Mouse (Mus musculus): ENCODE measurements around the gene Trim2. TPM values are rescaled to one million over a fixed set of nuclear protein-coding genes. Genes with fewer than 3 reads are reported as not detected.
A peak's percentile ranks its signal among the peaks of the same experiment; 100 is the strongest.

Trim2 gene
- 37.4 and 37.7 TPM in 2 replicates for polyA plus RNA-seq (2014; fragmentation: Nextera tagmentation; extraction: Ambion mirVana)

DNA sequence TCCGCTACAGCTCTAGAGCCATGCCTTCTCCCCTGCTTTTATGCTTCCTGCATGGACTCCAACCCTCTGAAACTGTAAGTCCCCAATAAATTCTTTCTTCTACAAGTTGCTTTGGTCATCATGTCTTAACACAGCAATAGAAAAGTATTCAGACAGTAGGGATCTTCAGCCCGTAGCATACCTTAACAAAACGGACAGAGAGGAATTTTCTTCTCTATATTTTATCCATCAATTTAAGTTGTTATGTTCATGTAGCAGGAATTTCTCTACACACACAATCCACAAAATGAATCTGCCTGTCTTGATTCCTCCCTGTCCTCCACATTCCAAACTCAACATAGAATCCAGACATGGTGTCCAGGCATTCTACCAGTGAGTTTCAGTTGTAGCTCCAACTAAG is at the start of gene Trim2:
Gene Trim2 (minus strand): TSS at position 101 of the 400 bp plus-strand sequence.
- H3K4me1 ChIP-seq (ENCODE audit: control insufficient read depth, insufficient read depth, low read length) = peaks cover 6% of the 10 kb centered on the region; the same call in 1 of the 2 replicates
- 89% methylated on average over 3 of the region's 3 CpGs for WGBS
- peaks cover 7% of the 10 kb centered on the region for H3K27me3 ChIP-seq (ENCODE audit: control insufficient read depth, insufficient read depth, low read length)
- no peak within 1 kb of the TSS for H3K4me2 ChIP-seq (ENCODE audit: low read depth, low read length)
- no peaks in the 10 kb centered on the region for H3K36me3 ChIP-seq (replicated peaks; ENCODE audit: control insufficient read depth, insufficient read depth, low read depth, low read length)
- ATAC-seq (replicated peaks; ENCODE audit: insufficient number of reproducible peaks, low FRiP score, low TSS enrichment, low read depth) (no peak), DNase-seq (ENCODE audit: low spot score) (no peak)
- no peak within 1 kb of the TSS for H3K9ac ChIP-seq (replicated peaks; ENCODE audit: low read length)
- H3K4me3 ChIP-seq (ENCODE audit: low read depth, low read length) = no peak within 1 kb of the TSS
- no peak within 1 kb of the TSS for H3K27ac ChIP-seq (replicated peaks; ENCODE audit: low read depth, low read length)
- H3K9me3 ChIP-seq (replicated peaks; ENCODE audit: control insufficient read depth, low read length) = no peaks in the 10 kb centered on the region

DNA sequence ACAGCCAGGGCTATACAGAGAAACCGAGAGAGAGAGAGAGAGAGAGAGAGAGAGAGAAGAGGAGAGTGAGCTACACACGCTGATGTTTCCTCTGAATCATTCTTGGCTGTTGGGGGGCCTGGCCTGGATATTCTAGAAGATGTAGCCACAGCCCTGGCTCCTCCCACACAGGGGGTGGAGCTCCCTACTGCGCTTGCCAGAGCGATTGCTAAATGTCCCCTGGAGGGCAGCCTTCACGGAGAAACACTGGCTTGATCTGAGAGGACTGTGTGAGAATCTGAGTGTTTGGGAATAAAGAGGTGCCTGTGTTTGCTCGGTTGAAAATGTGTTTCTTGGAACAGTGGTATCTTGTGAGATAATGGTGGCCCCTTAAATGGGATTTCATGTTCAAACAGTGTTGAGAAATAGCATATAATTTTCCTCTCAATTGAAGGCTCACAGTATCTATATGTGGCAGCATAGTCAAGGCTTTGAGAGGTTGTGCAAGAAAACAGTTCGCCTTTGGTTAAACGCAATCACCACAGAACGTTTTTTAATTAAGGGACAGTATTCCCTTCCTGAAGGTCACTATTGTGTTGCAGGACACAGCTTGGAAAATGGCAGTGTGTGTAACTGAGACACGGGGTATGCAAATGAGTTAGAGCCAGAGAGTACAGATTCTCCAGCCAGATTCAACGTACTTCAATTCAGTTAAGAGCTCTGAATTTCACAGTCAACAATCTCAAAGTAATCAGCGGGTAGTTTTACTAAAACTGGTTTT is 49.4 kb upstream of the Trim2 start:
- H3K27me3 ChIP-seq (ENCODE audit: control insufficient read depth, insufficient read depth, low read length) = no peaks in the 10 kb centered on the region
- no peak overlapping the region for H3K27ac ChIP-seq (replicated peaks; ENCODE audit: low read depth, low read length)
- WGBS = 47% methylated on average over 12 of the region's 12 CpGs
- H3K4me3 ChIP-seq (ENCODE audit: low read depth, low read length) = no peak overlapping the region
- H3K36me3 ChIP-seq (replicated peaks; ENCODE audit: control insufficient read depth, insufficient read depth, low read depth, low read length) = no peaks in the 10 kb centered on the region
- no peaks in the 10 kb centered on the region for H3K9me3 ChIP-seq (replicated peaks; ENCODE audit: control insufficient read depth, low read length)
- DNase-seq (ENCODE audit: low spot score) (peak; percentile 56), ATAC-seq (replicated peaks; ENCODE audit: insufficient number of reproducible peaks, low FRiP score, low TSS enrichment, low read depth) (0 out of 2 replicates have a peak, but pooled peaks have one; percentile 65)
- no peak overlapping the region for H3K4me2 ChIP-seq (ENCODE audit: low read depth, low read length)
- H3K9ac ChIP-seq (replicated peaks; ENCODE audit: low read length) = no peak overlapping the region
- no peaks in the 10 kb centered on the region for H3K4me1 ChIP-seq (ENCODE audit: control insufficient read depth, insufficient read depth, low read length)

DNA sequence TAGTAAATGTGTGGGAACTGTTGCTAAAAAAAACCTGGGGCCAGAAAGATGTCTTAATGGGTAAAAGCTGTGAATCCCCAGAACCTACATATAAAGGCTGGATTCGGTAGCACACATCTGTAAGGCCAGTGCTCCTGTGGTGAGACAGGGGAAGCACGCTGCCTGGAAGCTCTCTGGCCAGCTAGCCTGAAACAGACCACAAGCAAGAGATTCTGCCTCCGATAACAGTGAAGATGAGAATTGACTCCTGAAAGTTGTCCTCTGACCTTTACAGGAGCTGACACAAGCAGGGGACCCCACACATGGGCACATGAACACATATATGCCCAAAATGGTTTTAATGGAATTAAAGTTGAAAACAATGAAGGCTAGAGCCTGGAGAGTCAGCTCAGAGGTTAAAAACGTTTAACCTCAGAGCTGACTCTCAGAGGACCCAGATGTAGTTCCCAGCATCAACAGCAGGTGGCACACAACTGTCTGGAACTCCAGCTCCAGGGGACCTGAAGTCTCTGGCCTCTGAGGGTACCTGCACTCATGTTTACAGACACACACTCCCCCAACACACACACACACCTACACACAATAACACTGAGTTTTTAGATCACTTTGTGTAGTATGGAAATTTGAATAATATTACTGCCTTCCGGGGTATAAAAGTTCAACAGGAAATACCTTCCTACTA is 45.8 kb upstream of the Trim2 start:
- DNase-seq (ENCODE audit: low spot score) (peak; percentile 88), ATAC-seq (replicated peaks; ENCODE audit: insufficient number of reproducible peaks, low FRiP score, low TSS enrichment, low read depth) (no peak)
- no peak overlapping the region for H3K4me3 ChIP-seq (ENCODE audit: low read depth, low read length)
- no peak overlapping the region for H3K4me2 ChIP-seq (ENCODE audit: low read depth, low read length)
- H3K27ac ChIP-seq (replicated peaks; ENCODE audit: low read depth, low read length) = no peak overlapping the region
- H3K9ac ChIP-seq (replicated peaks; ENCODE audit: low read length) = no peak overlapping the region
- no peaks in the 10 kb centered on the region for H3K4me1 ChIP-seq (ENCODE audit: control insufficient read depth, insufficient read depth, low read length)
- WGBS = 36% methylated on average over 5 of the region's 5 CpGs
- no peaks in the 10 kb centered on the region for H3K36me3 ChIP-seq (replicated peaks; ENCODE audit: control insufficient read depth, insufficient read depth, low read depth, low read length)
- no peaks in the 10 kb centered on the region for H3K9me3 ChIP-seq (replicated peaks; ENCODE audit: control insufficient read depth, low read length)
- no peaks in the 10 kb centered on the region; the same call in 1 of the 2 replicates for H3K27me3 ChIP-seq (ENCODE audit: control insufficient read depth, insufficient read depth, low read length)

DNA sequence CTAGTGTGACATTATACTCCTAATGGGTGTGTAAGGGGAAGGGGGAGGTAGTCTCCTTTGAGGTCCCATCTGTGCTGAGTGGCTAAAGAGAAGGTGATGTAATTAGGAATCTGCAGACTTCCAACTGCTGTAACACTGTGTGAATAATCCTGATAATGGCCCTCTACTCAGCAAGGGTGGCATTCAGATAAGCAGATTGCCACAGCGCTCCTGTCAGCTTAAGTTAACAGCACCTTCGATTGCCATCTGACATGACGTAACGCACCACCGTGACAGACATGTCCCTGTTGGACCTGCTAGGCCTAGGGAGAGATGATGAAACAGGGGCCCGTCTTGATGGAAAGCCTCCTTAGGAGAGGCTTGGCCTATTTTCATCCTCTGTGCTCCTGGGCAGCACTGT is 43.6 kb upstream of the Trim2 start:
- Histone ChIP-seq H3K4me2 (ENCODE audit: low read depth, low read length) (no peak overlapping the region), H3K36me3 (replicated peaks; ENCODE audit: control insufficient read depth, insufficient read depth, low read depth, low read length) (no peaks in the 10 kb centered on the region)

DNA sequence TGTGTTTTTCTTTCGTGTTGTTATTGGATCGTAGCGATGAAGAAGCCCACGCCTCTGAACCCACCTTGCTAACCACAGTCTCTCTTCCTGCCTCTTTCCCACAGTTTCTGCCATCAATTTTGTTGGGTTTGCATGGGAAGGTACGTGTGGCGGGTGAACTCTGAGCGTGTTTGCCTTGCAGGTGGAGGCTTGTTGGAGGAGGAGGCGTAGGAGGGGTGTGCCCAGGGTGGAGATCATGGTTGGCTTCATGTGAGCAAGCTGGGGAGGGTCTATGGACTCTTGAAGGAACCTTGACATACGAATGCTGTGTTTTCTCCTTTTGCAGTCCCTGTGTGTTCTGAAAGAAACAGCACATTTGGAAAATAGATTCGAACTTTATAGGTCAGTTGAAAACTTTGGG is 43.1 kb upstream of the Trim2 start:
- H3K4me2 ChIP-seq (ENCODE audit: low read depth, low read length) = no peak overlapping the region
- H3K9me3 ChIP-seq (replicated peaks; ENCODE audit: control insufficient read depth, low read length) = no peaks in the 10 kb centered on the region
- H3K27me3 ChIP-seq (ENCODE audit: control insufficient read depth, insufficient read depth, low read length) = no peaks in the 10 kb centered on the region; the same call in 1 of the 2 replicates
- H3K4me1 ChIP-seq (ENCODE audit: control insufficient read depth, insufficient read depth, low read length) = no peaks in the 10 kb centered on the region
- no peak overlapping the region for H3K27ac ChIP-seq (replicated peaks; ENCODE audit: low read depth, low read length)
- H3K4me3 ChIP-seq (ENCODE audit: low read depth, low read length) = no peak overlapping the region
- no peak for ATAC-seq (replicated peaks; ENCODE audit: insufficient number of reproducible peaks, low FRiP score, low TSS enrichment, low read depth)
- no peak overlapping the region for H3K9ac ChIP-seq (replicated peaks; ENCODE audit: low read length)
- no peak for DNase-seq (ENCODE audit: low spot score)
- no peaks in the 10 kb centered on the region for H3K36me3 ChIP-seq (replicated peaks; ENCODE audit: control insufficient read depth, insufficient read depth, low read depth, low read length)
- WGBS = 90% methylated on average over 10 of the region's 10 CpGs

More for the DNA sequence above, 43.6 kb upstream of the Trim2 start:
- Histone ChIP-seq H3K4me3 (ENCODE audit: low read depth, low read length) (no peak overlapping the region), H3K27me3 (ENCODE audit: control insufficient read depth, insufficient read depth, low read length) (no peaks in the 10 kb centered on the region; the same call in 1 of the 2 replicates), H3K27ac (replicated peaks; ENCODE audit: low read depth, low read length) (no peak overlapping the region), H3K4me1 (ENCODE audit: control insufficient read depth, insufficient read depth, low read length) (no peaks in the 10 kb centered on the region), H3K9ac (replicated peaks; ENCODE audit: low read length) (no peak overlapping the region), H3K9me3 (replicated peaks; ENCODE audit: control insufficient read depth, low read length) (no peaks in the 10 kb centered on the region)
- ATAC-seq (replicated peaks; ENCODE audit: insufficient number of reproducible peaks, low FRiP score, low TSS enrichment, low read depth) (no peak), DNase-seq (ENCODE audit: low spot score) (no peak)
- 83% methylated on average over 6 of the region's 6 CpGs for WGBS

DNA sequence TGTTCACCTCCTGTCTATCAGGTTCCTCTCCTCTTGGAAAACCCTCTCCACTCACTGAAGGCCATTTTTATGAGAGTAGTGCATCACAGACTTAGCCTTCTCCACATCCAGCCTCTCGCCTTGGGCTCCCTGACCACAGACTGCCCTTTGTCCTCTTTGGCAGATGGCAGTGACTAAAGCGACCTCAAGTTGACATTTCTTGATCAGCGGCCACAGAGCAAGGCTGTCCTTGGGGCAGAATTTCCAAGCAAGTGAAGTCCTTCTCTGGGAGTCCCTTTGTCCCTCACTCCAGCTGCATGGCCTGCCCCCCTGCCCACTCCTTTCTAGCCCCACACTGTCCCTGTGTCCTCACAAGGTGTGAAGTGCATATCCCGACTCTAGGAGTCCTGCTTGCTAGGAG is 40.7 kb upstream of the Trim2 start:
- no peak overlapping the region for H3K4me3 ChIP-seq (ENCODE audit: low read depth, low read length)
- H3K9ac ChIP-seq (replicated peaks; ENCODE audit: low read length) = no peak overlapping the region
- no peaks in the 10 kb centered on the region for H3K9me3 ChIP-seq (replicated peaks; ENCODE audit: control insufficient read depth, low read length)
- no peaks in the 10 kb centered on the region for H3K36me3 ChIP-seq (replicated peaks; ENCODE audit: control insufficient read depth, insufficient read depth, low read depth, low read length)
- H3K27ac ChIP-seq (replicated peaks; ENCODE audit: low read depth, low read length) = no peak overlapping the region
- H3K4me1 ChIP-seq (ENCODE audit: control insufficient read depth, insufficient read depth, low read length) = no peaks in the 10 kb centered on the region
- DNase-seq (ENCODE audit: low spot score) (no peak), ATAC-seq (replicated peaks; ENCODE audit: insufficient number of reproducible peaks, low FRiP score, low TSS enrichment, low read depth) (no peak)
- H3K27me3 ChIP-seq (ENCODE audit: control insufficient read depth, insufficient read depth, low read length) = no peaks in the 10 kb centered on the region; the same call in 1 of the 2 replicates
- H3K4me2 ChIP-seq (ENCODE audit: low read depth, low read length) = no peak overlapping the region
- WGBS = 35% methylated on average over 4 of the region's 4 CpGs

DNA sequence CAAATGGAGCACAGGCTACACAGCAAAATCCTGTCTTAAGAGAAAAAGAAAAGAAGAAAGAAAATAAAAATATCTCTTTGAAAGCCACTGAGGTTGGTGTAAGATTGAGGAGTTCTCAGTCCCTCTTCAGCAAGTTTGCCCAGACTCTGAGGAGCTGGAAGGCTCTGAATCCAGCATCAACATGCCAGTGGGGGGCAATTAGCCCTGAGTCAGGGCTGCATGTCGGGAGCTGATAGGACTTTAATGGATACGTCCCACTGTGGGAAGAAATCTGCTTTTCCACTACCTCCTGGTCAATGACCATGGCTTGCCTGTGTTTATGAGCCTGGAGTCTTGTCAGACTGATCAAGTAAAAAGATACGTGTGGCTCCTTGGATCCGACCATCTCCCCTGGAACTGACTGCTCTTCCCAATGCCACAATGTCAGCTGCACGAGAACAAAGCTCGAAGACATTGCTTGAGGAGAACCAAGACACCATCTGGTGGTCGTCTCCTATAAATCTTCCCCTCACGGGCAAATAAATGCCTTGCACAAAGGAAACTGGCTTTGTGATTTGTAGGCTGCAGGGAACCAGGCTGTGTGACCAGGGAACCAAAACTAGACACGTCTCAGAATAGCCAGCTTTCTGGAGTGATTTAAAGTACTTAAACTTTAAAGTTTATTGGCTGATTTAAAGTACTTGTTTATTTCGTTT is 39.9 kb upstream of the Trim2 start:
- H3K27me3 ChIP-seq (ENCODE audit: control insufficient read depth, insufficient read depth, low read length) = no peaks in the 10 kb centered on the region; the same call in 1 of the 2 replicates
- H3K9me3 ChIP-seq (replicated peaks; ENCODE audit: control insufficient read depth, low read length) = no peaks in the 10 kb centered on the region
- no peak overlapping the region for H3K4me2 ChIP-seq (ENCODE audit: low read depth, low read length)
- H3K36me3 ChIP-seq (replicated peaks; ENCODE audit: control insufficient read depth, insufficient read depth, low read depth, low read length) = no peaks in the 10 kb centered on the region
- ATAC-seq (replicated peaks; ENCODE audit: insufficient number of reproducible peaks, low FRiP score, low TSS enrichment, low read depth) (no peak), DNase-seq (ENCODE audit: low spot score) (peak; percentile 37)
- WGBS = 19% methylated on average over 10 of the region's 10 CpGs
- H3K9ac ChIP-seq (replicated peaks; ENCODE audit: low read length) = no peak overlapping the region
- no peak overlapping the region for H3K27ac ChIP-seq (replicated peaks; ENCODE audit: low read depth, low read length)
- no peaks in the 10 kb centered on the region for H3K4me1 ChIP-seq (ENCODE audit: control insufficient read depth, insufficient read depth, low read length)
- no peak overlapping the region for H3K4me3 ChIP-seq (ENCODE audit: low read depth, low read length)
